Mouse (Mus musculus) heart, embryonic 16.5 days (tissue): ENCODE measurements at regions not wholly inside any gene's neighbourhood (a gene's known extent, or its start where the extent isn't known, plus 50 kb on each side); places are given as distances from the start of the nearest gene placed in this dataset.

Source experiments
- ATAC-seq: fragments of 200-750 bp; cut with Nextera tagmentation; replicated peaks from 2 replicates; pipeline ENCODE4 v1.8.0; 2017; ENCODE audit warnings: moderate number of reproducible peaks; ENCODE audit not compliant: insufficient read depth, low FRiP score; ENCODE audit errors: extremely low read depth
- H3K27ac ChIP-seq: fragments of 300-500 bp; sonication (generic); 2 replicates; pipeline ENCODE4 v1.5.1; 2014; ENCODE audit warnings: mild to moderate bottlenecking, low read length, control low read depth, moderate library complexity
- H3K27me3 ChIP-seq: fragments of 300-500 bp; sonication (generic); 2 replicates; pipeline ENCODE4 v1.6.1; 2014; ENCODE audit warnings: low read length, mixed read lengths; ENCODE audit not compliant: control insufficient read depth, insufficient read depth
- H3K36me3 ChIP-seq: fragments of 300-500 bp; sonication (generic); 2 replicates; pipeline ENCODE4 v1.6.1; 2014; ENCODE audit not compliant: control insufficient read depth, insufficient read depth
- H3K4me1 ChIP-seq: fragments of 300-500 bp; sonication (generic); 2 replicates; pipeline ENCODE4 v1.6.1; 2014; ENCODE audit warnings: low read length, mixed read lengths; ENCODE audit not compliant: control insufficient read depth, insufficient read depth
- H3K4me2 ChIP-seq: fragments of 300-500 bp; sonication (generic); 2 replicates; pipeline ENCODE4 v1.6.1; 2014; ENCODE audit warnings: low read depth, mild to moderate bottlenecking, control low read depth, low read length
- H3K4me3 ChIP-seq: fragments of 300-500 bp; sonication (generic); 2 replicates; pipeline ENCODE4 v1.5.1; 2014; ENCODE audit warnings: mild to moderate bottlenecking, control low read depth, low read length
- H3K9ac ChIP-seq: fragments of 300-500 bp; sonication (generic); 2 replicates; pipeline ENCODE4 v1.6.1; 2014; ENCODE audit warnings: low read length, control low read depth
- H3K9me3 ChIP-seq: fragments of 300-500 bp; sonication (generic); replicated peaks from 2 replicates; pipeline ENCODE4 v1.6.1; 2016; ENCODE audit warnings: low read length; ENCODE audit not compliant: control insufficient read depth
- WGBS: fragments of 180-500 bp; shearing (Covaris S2); extraction: QIAGEN DNeasy Blood & Tissue Kit; methylation state at CpG from one replicate; pipeline ENCODE4 v1.1.7; 2014; 5-methylcytosine and 5-hydroxymethylcytosine counted together

DNA sequence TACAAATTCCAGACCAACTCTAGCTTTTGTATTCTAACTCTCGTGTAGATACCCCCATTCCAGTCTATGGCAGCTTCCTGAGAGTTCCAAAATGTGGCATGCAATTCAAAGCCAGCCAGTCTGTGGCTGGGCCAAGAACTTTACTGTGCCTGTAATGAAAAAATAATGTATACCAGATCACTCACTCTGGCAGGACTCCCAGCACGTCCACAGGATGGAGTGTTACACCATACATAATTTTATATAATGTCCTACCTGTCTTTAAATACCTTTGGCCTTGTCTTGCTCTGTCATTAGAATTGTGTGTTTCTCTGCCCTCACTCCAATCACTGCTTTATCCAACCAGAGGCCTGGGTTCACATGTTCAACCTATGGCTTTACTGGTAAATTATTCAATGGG is 301.8 kb downstream of the Ttll7 start:
- H3K36me3 ChIP-seq = no peaks in the 10 kb centered on the region
- no peak overlapping the region for H3K9ac ChIP-seq
- no peak for ATAC-seq
- H3K27ac ChIP-seq = no peak overlapping the region
- no peak overlapping the region for H3K4me2 ChIP-seq
- H3K4me3 ChIP-seq = no peak overlapping the region
- no peaks in the 10 kb centered on the region for H3K9me3 ChIP-seq
- no peaks in the 10 kb centered on the region for H3K4me1 ChIP-seq
- 69% methylated on average over 2 of the region's 2 CpGs for WGBS
- H3K27me3 ChIP-seq = no peaks in the 10 kb centered on the region

DNA sequence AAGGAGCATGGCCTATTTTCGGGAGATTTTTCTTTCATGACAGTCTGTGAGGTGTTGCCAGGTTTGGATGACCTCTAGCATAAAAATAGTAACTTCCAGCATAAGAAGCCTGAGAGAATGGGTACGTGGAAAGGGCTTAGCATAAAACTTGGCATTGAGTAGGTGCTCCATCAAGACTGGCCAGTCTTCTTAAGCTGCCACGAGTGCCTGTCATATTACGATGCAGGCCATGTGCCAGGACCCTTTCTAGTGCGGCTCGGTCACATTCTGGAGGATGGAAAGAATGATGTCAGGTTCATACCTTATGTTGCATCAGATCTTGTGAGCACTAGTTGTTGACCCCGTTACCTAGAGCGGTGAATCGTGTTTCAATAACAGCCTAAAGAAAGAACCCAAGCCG is 311.0 kb downstream of the Ttll7 start:
- H3K4me1 ChIP-seq = 0 out of 2 replicates have a peak, but pooled peaks cover 2% of the 10 kb centered on the region
- 59% methylated on average over 10 of the region's 10 CpGs for WGBS

DNA sequence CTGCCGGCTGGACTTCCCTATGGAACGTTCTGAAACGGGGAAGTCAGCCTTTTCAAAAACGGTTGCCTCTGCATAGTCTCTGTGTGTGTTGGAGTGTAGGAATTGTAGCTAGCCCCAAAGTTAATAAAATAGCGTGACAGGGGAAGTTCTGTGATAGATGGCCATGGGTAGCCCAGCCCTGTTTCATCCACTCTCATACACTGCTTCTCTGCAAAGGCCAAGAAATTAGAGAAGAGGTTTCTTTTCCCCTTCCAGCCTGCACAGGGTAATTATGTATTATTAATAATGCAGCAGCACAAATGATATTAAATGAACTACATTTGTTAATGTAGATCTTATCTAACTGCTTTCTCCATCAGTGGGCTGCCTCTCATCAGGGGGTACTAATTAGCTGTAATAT is 311.4 kb downstream of the Ttll7 start:
- WGBS = 66% methylated on average over 5 of the region's 5 CpGs
- Histone ChIP-seq H3K4me1 (0 out of 2 replicates have a peak, but pooled peaks cover 2% of the 10 kb centered on the region), H3K9me3 (no peaks in the 10 kb centered on the region), H3K27ac (no peak overlapping the region), H3K27me3 (no peaks in the 10 kb centered on the region), H3K36me3 (no peaks in the 10 kb centered on the region), H3K9ac (no peak overlapping the region), H3K4me2 (no peak overlapping the region; the same call in 1 of the 2 replicates), H3K4me3 (no peak overlapping the region)
- no peak for ATAC-seq

More for the DNA sequence above, 311.0 kb downstream of the Ttll7 start:
- ATAC-seq = peak; percentile 28
- no peaks in the 10 kb centered on the region for H3K27me3 ChIP-seq
- no peak overlapping the region for H3K27ac ChIP-seq
- no peak overlapping the region for H3K9ac ChIP-seq
- H3K36me3 ChIP-seq = no peaks in the 10 kb centered on the region
- H3K4me2 ChIP-seq = peak overlapping the region; percentile 30; the same call in 1 of the 2 replicates
- no peak overlapping the region for H3K4me3 ChIP-seq
- no peaks in the 10 kb centered on the region for H3K9me3 ChIP-seq

DNA sequence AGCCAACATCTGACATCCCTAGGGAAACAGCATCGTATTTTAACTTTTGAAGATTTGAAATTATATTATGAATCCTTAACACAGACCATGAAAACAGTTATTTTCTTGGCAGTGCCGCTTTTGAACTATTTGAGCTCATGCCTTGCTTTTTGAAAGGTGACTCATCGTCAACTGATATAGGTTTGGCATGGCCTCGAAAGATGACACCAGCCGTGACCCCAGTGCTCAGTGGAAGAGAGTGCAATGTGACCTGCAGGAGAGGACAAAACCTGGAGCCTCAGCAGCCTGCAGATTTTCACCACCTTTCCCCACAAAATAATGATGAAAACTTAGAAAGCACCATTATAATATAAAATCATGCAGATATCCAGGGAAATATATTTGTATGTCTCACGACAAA is 312.8 kb downstream of the Ttll7 start:
- no peak overlapping the region for H3K4me2 ChIP-seq
- H3K9me3 ChIP-seq = no peaks in the 10 kb centered on the region
- no peak for ATAC-seq
- no peaks in the 10 kb centered on the region for H3K36me3 ChIP-seq
- WGBS = 71% methylated on average over 6 of the region's 6 CpGs
- no peak overlapping the region for H3K9ac ChIP-seq
- no peak overlapping the region for H3K4me3 ChIP-seq
- H3K27me3 ChIP-seq = no peaks in the 10 kb centered on the region
- 0 out of 2 replicates have a peak, but pooled peaks cover 2% of the 10 kb centered on the region for H3K4me1 ChIP-seq
- no peak overlapping the region for H3K27ac ChIP-seq

DNA sequence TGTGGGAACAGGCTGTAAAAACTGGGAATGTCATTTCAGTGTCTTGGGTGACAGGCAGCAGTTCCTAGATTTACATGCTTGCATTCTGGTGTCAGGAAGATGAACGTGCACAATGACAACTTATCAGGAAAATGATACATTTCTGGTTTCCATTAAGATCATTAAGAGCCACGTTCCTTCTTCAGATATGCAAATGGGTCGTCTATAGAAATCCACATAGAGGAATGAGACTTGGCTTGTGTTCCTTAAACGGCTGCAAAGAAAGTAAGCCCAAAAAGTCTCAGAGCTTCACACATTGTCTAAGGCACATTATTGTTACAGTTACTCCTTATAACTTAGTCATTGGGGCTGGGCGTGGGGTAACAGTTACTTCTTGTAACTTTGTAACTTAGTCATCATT is 314.4 kb downstream of the Ttll7 start:
- Histone ChIP-seq H3K36me3 (no peaks in the 10 kb centered on the region), H3K4me2 (no peak overlapping the region), H3K27me3 (no peaks in the 10 kb centered on the region), H3K4me1 (0 out of 2 replicates have a peak, but pooled peaks cover 2% of the 10 kb centered on the region), H3K4me3 (no peak overlapping the region), H3K9me3 (no peaks in the 10 kb centered on the region), H3K27ac (no peak overlapping the region), H3K9ac (no peak overlapping the region)
- 68% methylated on average over 5 of the region's 5 CpGs for WGBS
- no peak for ATAC-seq

DNA sequence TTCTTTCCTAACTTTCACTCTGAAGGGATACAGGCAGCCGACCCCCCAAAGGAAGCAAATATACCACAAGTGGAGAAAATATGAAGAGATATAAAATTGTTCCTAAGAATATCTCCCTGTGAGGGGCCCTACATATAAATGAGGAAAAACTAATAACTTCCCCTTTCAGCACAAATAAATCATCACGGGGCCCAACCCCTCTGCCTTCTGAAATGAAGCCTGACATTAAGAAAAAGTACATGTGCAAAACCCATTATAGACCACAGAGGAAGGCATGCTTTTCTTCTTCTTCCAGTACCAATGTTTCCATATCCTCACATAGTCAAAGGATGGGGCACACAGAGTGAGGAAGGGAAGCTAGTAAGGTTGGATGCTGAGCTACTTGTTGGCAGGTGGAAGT is 317.0 kb downstream of the Ttll7 start:
- no peak for ATAC-seq
- WGBS = 83% methylated on average over 2 of the region's 2 CpGs

DNA sequence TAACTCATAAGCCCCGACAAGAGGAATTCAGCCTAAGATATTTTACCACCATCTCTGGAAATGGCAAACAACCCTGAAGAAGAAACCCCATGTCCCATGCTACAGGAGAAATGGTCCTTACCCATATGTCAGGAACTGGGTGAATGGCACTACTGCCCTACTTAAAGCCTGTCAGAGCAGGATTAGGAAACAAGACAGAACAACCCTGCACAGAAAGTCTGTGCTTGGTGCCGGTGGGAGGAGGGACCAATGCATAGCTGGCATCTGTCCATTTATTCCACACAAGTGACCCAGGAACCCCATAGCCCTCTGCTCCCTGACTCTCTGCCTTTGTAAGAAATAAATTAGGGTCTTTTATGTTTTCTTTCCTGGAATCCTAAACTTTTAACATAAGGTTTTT is 317.9 kb downstream of the Ttll7 start:
- no peaks in the 10 kb centered on the region for H3K27me3 ChIP-seq
- H3K36me3 ChIP-seq = no peaks in the 10 kb centered on the region
- no peaks in the 10 kb centered on the region for H3K4me1 ChIP-seq
- no peak overlapping the region for H3K4me3 ChIP-seq
- no peaks in the 10 kb centered on the region for H3K9me3 ChIP-seq
- H3K9ac ChIP-seq = no peak overlapping the region
- H3K4me2 ChIP-seq = no peak overlapping the region
- H3K27ac ChIP-seq = no peak overlapping the region
- 52% methylated on average over 2 of the region's 2 CpGs for WGBS
- no peak for ATAC-seq

More for the DNA sequence above, 317.0 kb downstream of the Ttll7 start:
- Histone ChIP-seq H3K36me3 (no peaks in the 10 kb centered on the region), H3K9me3 (no peaks in the 10 kb centered on the region), H3K4me3 (no peak overlapping the region), H3K27me3 (no peaks in the 10 kb centered on the region), H3K27ac (no peak overlapping the region), H3K9ac (no peak overlapping the region), H3K4me2 (no peak overlapping the region), H3K4me1 (no peaks in the 10 kb centered on the region)

DNA sequence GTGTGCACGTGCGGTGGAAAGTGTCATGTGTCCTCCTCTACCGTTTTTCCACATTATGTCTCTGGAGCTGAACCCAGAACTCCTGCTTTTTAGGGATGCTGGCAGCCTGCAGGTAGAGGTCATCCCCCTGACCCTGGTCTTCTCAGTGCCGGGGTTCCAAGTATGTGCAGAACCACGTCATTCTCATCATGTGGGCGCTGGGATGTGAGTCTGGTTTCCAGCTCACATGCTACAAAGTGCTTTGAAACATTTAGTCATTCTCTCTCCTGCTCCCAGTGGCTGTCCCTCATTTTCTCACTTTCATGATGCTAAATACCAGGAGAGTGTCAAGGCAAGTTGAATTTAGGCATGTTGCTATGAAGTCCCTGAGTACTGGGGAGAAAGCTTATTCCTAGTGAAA is 326.6 kb downstream of the Ttll7 start:
- no peak overlapping the region for H3K9ac ChIP-seq
- peaks cover 16% of the 10 kb centered on the region for H3K4me1 ChIP-seq
- 75% methylated on average over 6 of the region's 6 CpGs for whole genome bisulfite sequencing
- H3K27ac ChIP-seq = no peak overlapping the region
- H3K4me2 ChIP-seq = no peak overlapping the region
- no peaks in the 10 kb centered on the region for H3K36me3 ChIP-seq
- no peak overlapping the region for H3K4me3 ChIP-seq
- no peak for ATAC-seq
- H3K9me3 ChIP-seq = no peaks in the 10 kb centered on the region
- H3K27me3 ChIP-seq = no peaks in the 10 kb centered on the region

DNA sequence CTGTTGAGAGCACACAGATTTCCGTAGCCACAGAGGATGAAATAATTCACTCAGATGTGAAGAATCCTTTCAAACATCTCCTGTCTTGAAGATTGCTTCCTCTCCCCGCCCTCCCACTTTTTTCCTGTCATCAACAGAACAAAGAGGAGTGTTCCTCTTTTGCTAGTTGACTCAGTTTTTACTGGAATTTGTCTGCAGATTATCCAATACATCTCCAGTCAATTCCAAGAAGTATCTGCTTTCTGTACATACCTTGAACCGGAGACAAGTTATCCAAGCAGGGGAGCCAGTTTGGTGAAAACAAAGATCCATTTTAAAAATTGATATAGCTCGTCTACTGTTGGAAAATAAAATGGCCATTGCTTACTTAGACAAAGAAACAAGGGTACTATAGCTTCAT is 328.5 kb downstream of the Ttll7 start:
- ATAC-seq = no peak
- 66% methylated on average over 4 of the region's 4 CpGs for WGBS

More for the DNA sequence above, 328.5 kb downstream of the Ttll7 start:
- no peak overlapping the region for H3K9ac ChIP-seq
- peaks cover 16% of the 10 kb centered on the region for H3K4me1 ChIP-seq
- H3K4me2 ChIP-seq = no peak overlapping the region
- H3K36me3 ChIP-seq = no peaks in the 10 kb centered on the region
- no peak overlapping the region for H3K4me3 ChIP-seq
- H3K27me3 ChIP-seq = no peaks in the 10 kb centered on the region
- H3K9me3 ChIP-seq = no peaks in the 10 kb centered on the region
- no peak overlapping the region for H3K27ac ChIP-seq
